Mouse (Mus musculus) myocyte (in vitro differentiated cells): Measurements from ENCODE around the gene Uba3.

Source experiments
- CEBPB ChIP-seq: IDR thresholded peaks from 2 replicates; pipeline ENCODE4 v1.6.1; 2011; ENCODE audit warnings: mild to moderate bottlenecking, moderate library complexity; ENCODE audit not compliant: poor library complexity, insufficient read depth, severe bottlenecking
- E2F4 ChIP-seq: IDR thresholded peaks from one replicate; pipeline ENCODE4 v1.6.1; 2011; ENCODE audit warnings: mild to moderate bottlenecking, control low read depth, moderate library complexity; ENCODE audit not compliant: insufficient read depth
- MAX ChIP-seq: IDR thresholded peaks from one replicate; pipeline ENCODE4 v1.6.1; 2011; ENCODE audit warnings: low read depth, mild to moderate bottlenecking, control low read depth
- MYOG ChIP-seq, 3 experiments: IDR thresholded peaks; one replicate each; pipeline ENCODE4 v1.6.1; 2011; ENCODE audit warnings: control low read depth in 2 of 3, low read depth in 2 of 3, mild to moderate bottlenecking in 2 of 3; ENCODE audit not compliant: insufficient read length in 2 of 3, control insufficient read depth in 1 of 3, insufficient read depth in 1 of 3
- POLR2A ChIP-seq: IDR thresholded peaks from one replicate; pipeline ENCODE4 v1.6.1; 2011; ENCODE audit warnings: low read depth, mild to moderate bottlenecking, control low read depth, moderate library complexity; ENCODE audit not compliant: insufficient read length
- POLR2AphosphoS2 ChIP-seq: IDR thresholded peaks from one replicate; pipeline ENCODE4 v1.6.1; 2011; ENCODE audit warnings: low read depth, control low read depth; ENCODE audit not compliant: insufficient read length
- TCF12 ChIP-seq: IDR thresholded peaks from one replicate; pipeline ENCODE4 v1.6.1; 2011; ENCODE audit warnings: mild to moderate bottlenecking, control low read depth; ENCODE audit not compliant: poor library complexity, insufficient read depth, severe bottlenecking
- USF1 ChIP-seq: IDR thresholded peaks from one replicate; pipeline ENCODE4 v1.6.1; 2011; ENCODE audit warnings: low read depth, mild to moderate bottlenecking, control low read depth, moderate library complexity

- TF ChIP-seq CEBPB (no peak), USF1 (no peak), MYOG (IDR thresholded peaks at IDR 0.05; ENCODE audit: control insufficient read depth in 1 of 3, insufficient read depth in 1 of 3, insufficient read length in 2 of 3, low read depth in 2 of 3) (no peak), POLR2A (peak; percentile 24), E2F4 (no peak), MAX (no peak), POLR2AphosphoS2 (peak; percentile 60), TCF12 (no peak)
Observed at GRCm38 (mm10) chr6:97234911-97235668, 29.6 kb upstream of the Uba3 start.
